Mouse (Mus musculus) cerebellum, adult 2 months (tissue): ENCODE measurements around the gene Atp2b4. TPM values are rescaled to one million over a fixed set of nuclear protein-coding genes. Genes with fewer than 3 reads are reported as not detected.
"Not testable (repeated sequence)": the region's sequence is repeated elsewhere in the genome, so short reads cannot be mapped to it uniquely, and the experiment has no call there.

Source experiments
- DNase-seq, 2 experiments: peaks; one replicate each; pipeline ENCODE4 v3.0.0; 2021
- H3K27ac ChIP-seq: fragments of 200-500 bp; 2 replicates; pipeline ENCODE4 v1.5.1; 2012; ENCODE audit warnings: low read length, control low read depth, inconsistent platforms; ENCODE audit not compliant: insufficient read depth
- H3K27me3 ChIP-seq: fragments of 200-500 bp; 2 replicates; pipeline ENCODE4 v1.6.1; 2012; ENCODE audit warnings: inconsistent platforms, mild to moderate bottlenecking, low read length, moderate library complexity; ENCODE audit not compliant: control insufficient read depth, insufficient read depth
- H3K4me1 ChIP-seq: fragments of 200-500 bp; 2 replicates; pipeline ENCODE4 v1.6.1; 2011; ENCODE audit warnings: low read length; ENCODE audit not compliant: control insufficient read depth, insufficient read depth
- H3K4me3 ChIP-seq: fragments of 200-500 bp; replicated peaks from 2 replicates; pipeline ENCODE3; 2011; ENCODE audit warnings: mild to moderate bottlenecking, low read depth, low read length, control low read depth; ENCODE audit not compliant: insufficient read depth
- CTCF ChIP-seq: fragments of 200-500 bp; IDR thresholded peaks from 2 replicates; pipeline ENCODE4 v1.5.1; 2011; ENCODE audit warnings: low read depth, mild to moderate bottlenecking, control low read depth, low read length, moderate library complexity, borderline replicate concordance; ENCODE audit not compliant: insufficient read depth
- POLR2A ChIP-seq: fragments of 200-500 bp; IDR thresholded peaks from 2 replicates; pipeline ENCODE4 v1.6.1; 2011; ENCODE audit warnings: low read length, control low read depth, borderline replicate concordance; ENCODE audit not compliant: insufficient read depth
- WGBS: fragments of 180-500 bp; shearing (Covaris S2); methylation state at CpG from one replicate; pipeline ENCODE4 v1.1.7; 2018; 5-methylcytosine and 5-hydroxymethylcytosine counted together
- polyA plus RNA-seq: library from polyadenylated mRNA; depleted of rRNA; stranded (reverse); fragments of >200 nt; gene quantifications from 2 replicates; pipeline ENCODE4 v1.2.3, GENCODE M21; 2012

The Atp2b4 gene
- polyA plus RNA-seq, 1 experiment, result 18.7 TPM

- no peaks in the 10 kb centered on the region for H3K4me1 ChIP-seq
- WGBS, result 84% methylated on average over 7 of the region's 7 CpGs
- H3K4me3 ChIP-seq, result no peak overlapping the region
- DNase-seq, result no peak
- no peak overlapping the region for H3K27ac ChIP-seq
- H3K27me3 ChIP-seq, result no peaks in the 10 kb centered on the region
- no peak for TF ChIP-seq CTCF
- no peak for TF ChIP-seq POLR2A
Observed at GRCm38 (mm10) chr1:133688301-133688700, 112.5 kb downstream of the Atp2b4 start.

GRCm38 (mm10) chr1:133685749-133686519 is 114.9 kb downstream of the Atp2b4 start:
- Histone ChIP-seq H3K4me3 (no peak overlapping the region), H3K4me1 (no peaks in the 10 kb centered on the region), H3K27ac (no peak overlapping the region), H3K27me3 (no peaks in the 10 kb centered on the region)
- DNase-seq, result no peak
- TF ChIP-seq POLR2A (no peak), CTCF (no peak)
- 56% methylated on average over 10 of the region's 10 CpGs for WGBS

GRCm38 (mm10) chr1:133671801-133672200 is 129.0 kb downstream of the Atp2b4 start:
- Histone ChIP-seq H3K27me3 (no peaks in the 10 kb centered on the region; the same call in 1 of the 2 replicates), H3K4me1 (no peaks in the 10 kb centered on the region), H3K4me3 (no peak overlapping the region), H3K27ac (no peak overlapping the region)
- 52% methylated on average over 3 of the region's 3 CpGs for WGBS
- no peak for TF ChIP-seq POLR2A
- TF ChIP-seq CTCF, result no peak
- DNase-seq, result no peak

GRCm38 (mm10) chr1:133671266-133671665 is 129.6 kb downstream of the Atp2b4 start:
- Histone ChIP-seq H3K27ac (no peak overlapping the region), H3K4me1 (no peaks in the 10 kb centered on the region), H3K4me3 (no peak overlapping the region), H3K27me3 (no peaks in the 10 kb centered on the region; the same call in 1 of the 2 replicates)
- 85% methylated on average over 3 of the region's 3 CpGs for WGBS
- no peak for DNase-seq
- TF ChIP-seq CTCF (no peak), POLR2A (no peak)

GRCm38 (mm10) chr1:133670776-133671175 is 130.1 kb downstream of the Atp2b4 start:
- H3K4me1 ChIP-seq, result no peaks in the 10 kb centered on the region
- WGBS, result 83% methylated on average over 6 of the region's 6 CpGs

GRCm38 (mm10) chr1:133670190-133670589 is 130.7 kb downstream of the Atp2b4 start:
- no peak for TF ChIP-seq POLR2A
- no peak for TF ChIP-seq CTCF

More at GRCm38 (mm10) chr1:133670776-133671175, 130.1 kb downstream of the Atp2b4 start:
- Histone ChIP-seq H3K4me3 (no peak overlapping the region), H3K27ac (no peak overlapping the region), H3K27me3 (no peaks in the 10 kb centered on the region)
- no peak for DNase-seq
- TF ChIP-seq CTCF (no peak), POLR2A (no peak)

GRCm38 (mm10) chr1:133668618-133669017 is 132.2 kb downstream of the Atp2b4 start:
- DNase-seq, result no peak
- no peak overlapping the region for H3K27ac ChIP-seq
- H3K4me1 ChIP-seq, result no peaks in the 10 kb centered on the region
- no peaks in the 10 kb centered on the region for H3K27me3 ChIP-seq
- TF ChIP-seq CTCF (no peak), POLR2A (no peak)
- no peak overlapping the region for H3K4me3 ChIP-seq
- WGBS, result 94% methylated on average over 3 of the region's 3 CpGs

More at GRCm38 (mm10) chr1:133670190-133670589, 130.7 kb downstream of the Atp2b4 start:
- Histone ChIP-seq H3K4me1 (no peaks in the 10 kb centered on the region), H3K27me3 (no peaks in the 10 kb centered on the region), H3K4me3 (no peak overlapping the region), H3K27ac (no peak overlapping the region)
- no peak for DNase-seq
- 86% methylated on average over 12 of the region's 12 CpGs for WGBS

GRCm38 (mm10) chr1:133667721-133668120 is 133.1 kb downstream of the Atp2b4 start:
- DNase-seq, result no peak
- WGBS, result 64% methylated on average over 7 of the region's 7 CpGs
- H3K27ac ChIP-seq, result no peak overlapping the region
- no peaks in the 10 kb centered on the region for H3K27me3 ChIP-seq
- TF ChIP-seq POLR2A (no peak), CTCF (no peak)
- H3K4me1 ChIP-seq, result no peaks in the 10 kb centered on the region
- H3K4me3 ChIP-seq, result no peak overlapping the region

GRCm38 (mm10) chr1:133665713-133666112 is 135.1 kb downstream of the Atp2b4 start:
- H3K4me3 ChIP-seq, H3K27me3 ChIP-seq, H3K27ac ChIP-seq, H3K4me1 ChIP-seq, DNase-seq: not testable (repeated sequence)
- 78% methylated on average over 8 of the region's 8 CpGs for WGBS
